Mouse (Mus musculus): ENCODE results near the gene Ephb2. TPM values are rescaled to one million over a fixed set of nuclear protein-coding genes. Genes with fewer than 3 reads are reported as not detected.

Gene Ephb2
- total RNA-seq, 1 experiment = 15.5 TPM

DNA sequence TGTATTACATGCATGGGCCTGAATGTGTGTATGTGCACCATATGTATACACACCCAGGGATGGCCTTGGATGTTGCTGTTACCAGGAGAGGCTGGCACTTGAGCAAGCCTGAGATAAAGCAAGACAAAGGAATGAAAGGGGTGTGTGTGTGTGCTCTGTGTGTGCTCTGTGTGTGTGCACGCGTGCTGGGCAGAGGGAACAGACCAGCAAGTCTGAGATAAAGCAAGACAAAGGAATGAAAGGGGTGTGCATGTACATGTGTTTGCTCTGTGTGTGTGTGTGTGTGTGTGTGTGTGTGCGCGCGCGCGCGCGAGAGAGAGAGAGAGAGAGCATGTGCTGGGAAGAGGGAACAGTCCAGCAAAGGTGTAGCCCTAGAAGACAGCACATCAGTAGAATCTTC is 125.4 kb downstream of the Ephb2 start:
- Histone ChIP-seq H3K36me3 (ENCODE audit: control insufficient read depth, insufficient read depth, low read length, poor library complexity, severe bottlenecking) (no peaks in the 10 kb centered on the region), H3K4me3 (ENCODE audit: insufficient read depth in 1 of 2, low read depth in 1 of 2, low read length in 2 of 2, poor library complexity in 1 of 2, severe bottlenecking in 1 of 2) (no peak overlapping the region), H3K9ac (ENCODE audit: insufficient read depth, low read depth, low read length, poor library complexity, severe bottlenecking) (no peak overlapping the region), H3K9me3 (ENCODE audit: control insufficient read depth, insufficient read depth, low read depth, low read length) (no peaks in the 10 kb centered on the region), H3K4me1 (ENCODE audit: control insufficient read depth in 2 of 2, insufficient read depth in 2 of 2, low read length in 2 of 2, poor library complexity in 1 of 2) (peaks cover 2% of the 10 kb centered on the region in 2 experiments; a peak in 2 of 4 replicates), H3K27ac (ENCODE audit: insufficient read depth, low read depth, low read length, poor library complexity, severe bottlenecking) (no peak overlapping the region)
- in situ Hi-C loops (cut with MboI; ENCODE audit: low sequenced_read_pairs in 2 of 2, unreplicated experiment in 2 of 2) = no loop called here
- no peak for DNase-seq (ENCODE audit: low read depth, low spot score)
- TF ChIP-seq ZC3H11A (IDR thresholded peaks at IDR 0.05; ENCODE audit: borderline replicate concordance, low read depth, low read length) (no peak), CHD2 (IDR thresholded peaks at IDR 0.05; ENCODE audit: low read depth, low read length) (no peak)

DNA sequence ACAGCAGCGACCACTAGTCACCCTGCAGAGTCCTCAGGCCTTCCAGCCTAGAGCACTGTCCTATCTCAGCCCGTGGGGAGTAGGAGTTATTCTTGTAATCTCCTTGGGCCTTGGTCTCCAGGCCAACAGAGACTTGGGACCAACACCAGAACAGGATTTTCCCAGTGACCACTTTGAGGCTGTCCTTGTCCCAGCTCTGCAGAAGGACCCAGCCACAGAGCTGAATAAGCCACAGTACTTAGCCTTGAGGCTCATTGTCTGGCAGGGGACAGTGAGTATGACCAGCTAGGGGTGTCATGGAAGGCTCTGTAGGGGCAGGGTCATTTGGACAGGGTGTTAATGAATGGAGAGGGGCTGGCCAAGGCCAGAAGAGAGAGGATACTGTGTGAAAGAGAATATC is 126.8 kb downstream of the Ephb2 start:
- Histone ChIP-seq H3K36me3 (ENCODE audit: control insufficient read depth, insufficient read depth, low read length, poor library complexity, severe bottlenecking) (no peaks in the 10 kb centered on the region), H3K9ac (ENCODE audit: insufficient read depth, low read depth, low read length, poor library complexity, severe bottlenecking) (no peak overlapping the region), H3K4me3 (ENCODE audit: insufficient read depth in 1 of 2, low read depth in 1 of 2, low read length in 2 of 2, poor library complexity in 1 of 2, severe bottlenecking in 1 of 2) (no peak overlapping the region), H3K9me3 (ENCODE audit: control insufficient read depth, insufficient read depth, low read depth, low read length) (no peaks in the 10 kb centered on the region), H3K27ac (ENCODE audit: insufficient read depth, low read depth, low read length, poor library complexity, severe bottlenecking) (no peak overlapping the region), H3K4me1 (ENCODE audit: control insufficient read depth in 2 of 2, insufficient read depth in 2 of 2, low read length in 2 of 2, poor library complexity in 1 of 2) (no peaks in the 10 kb centered on the region)
- TF ChIP-seq HCFC1 (IDR thresholded peaks at IDR 0.05; ENCODE audit: borderline replicate concordance, insufficient read depth, low read length) (no peak), MAFK (IDR thresholded peaks at IDR 0.05; ENCODE audit: insufficient read depth, low read depth, low read length) (no peak), ZC3H11A (IDR thresholded peaks at IDR 0.05; ENCODE audit: borderline replicate concordance, low read depth, low read length) (no peak), CHD2 (IDR thresholded peaks at IDR 0.05; ENCODE audit: low read depth, low read length) (no peak), ZNF384 (IDR thresholded peaks at IDR 0.05; ENCODE audit: low read depth, low read length) (no peak)
- DNase-seq (ENCODE audit: low read depth, low spot score) = no peak
- in situ Hi-C loops (cut with MboI; ENCODE audit: low sequenced_read_pairs in 2 of 2, unreplicated experiment in 2 of 2) = no loop called here

DNA sequence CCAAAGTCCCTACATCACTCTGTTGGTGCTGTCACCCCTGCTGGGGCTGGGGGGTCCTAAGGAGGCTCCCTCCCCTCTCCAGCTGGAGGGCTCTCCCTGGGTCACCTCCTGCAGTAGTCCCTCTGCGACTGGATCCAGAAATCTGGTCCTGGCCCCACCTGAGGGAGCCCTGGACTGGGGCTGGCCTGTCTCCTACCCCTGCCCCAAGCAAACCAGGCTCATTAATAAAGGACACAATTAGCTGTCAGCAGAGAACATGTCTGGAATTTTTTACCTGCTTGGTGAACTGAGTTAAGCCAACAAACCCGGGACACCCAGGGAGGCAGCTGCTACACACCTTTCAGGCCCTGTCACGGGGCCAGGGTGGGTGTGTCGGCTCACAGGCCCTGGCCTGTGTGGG is 129.1 kb downstream of the Ephb2 start:
- in situ Hi-C loops (cut with MboI; ENCODE audit: low sequenced_read_pairs in 2 of 2, unreplicated experiment in 2 of 2) = no loop called here
- H3K9ac ChIP-seq (ENCODE audit: insufficient read depth, low read depth, low read length, poor library complexity, severe bottlenecking) = no peak overlapping the region
- TF ChIP-seq ZC3H11A (IDR thresholded peaks at IDR 0.05; ENCODE audit: borderline replicate concordance, low read depth, low read length) (no peak), ZNF384 (IDR thresholded peaks at IDR 0.05; ENCODE audit: low read depth, low read length) (no peak), CHD2 (IDR thresholded peaks at IDR 0.05; ENCODE audit: low read depth, low read length) (no peak), HCFC1 (IDR thresholded peaks at IDR 0.05; ENCODE audit: borderline replicate concordance, insufficient read depth, low read length) (no peak), MAFK (IDR thresholded peaks at IDR 0.05; ENCODE audit: insufficient read depth, low read depth, low read length) (no peak)
- no peak overlapping the region for H3K27ac ChIP-seq (ENCODE audit: insufficient read depth, low read depth, low read length, poor library complexity, severe bottlenecking)
- H3K36me3 ChIP-seq (ENCODE audit: control insufficient read depth, insufficient read depth, low read length, poor library complexity, severe bottlenecking) = no peaks in the 10 kb centered on the region
- no peak overlapping the region for H3K4me3 ChIP-seq (ENCODE audit: insufficient read depth in 1 of 2, low read depth in 1 of 2, low read length in 2 of 2, poor library complexity in 1 of 2, severe bottlenecking in 1 of 2)
- H3K4me1 ChIP-seq (ENCODE audit: control insufficient read depth in 2 of 2, insufficient read depth in 2 of 2, low read length in 2 of 2, poor library complexity in 1 of 2) = peaks cover 0 to 4% of the 10 kb centered on the region in 2 experiments; a peak in 1 of 4 replicates
- no peaks in the 10 kb centered on the region for H3K9me3 ChIP-seq (ENCODE audit: control insufficient read depth, insufficient read depth, low read depth, low read length)
- no peak for DNase-seq (ENCODE audit: low read depth, low spot score)

DNA sequence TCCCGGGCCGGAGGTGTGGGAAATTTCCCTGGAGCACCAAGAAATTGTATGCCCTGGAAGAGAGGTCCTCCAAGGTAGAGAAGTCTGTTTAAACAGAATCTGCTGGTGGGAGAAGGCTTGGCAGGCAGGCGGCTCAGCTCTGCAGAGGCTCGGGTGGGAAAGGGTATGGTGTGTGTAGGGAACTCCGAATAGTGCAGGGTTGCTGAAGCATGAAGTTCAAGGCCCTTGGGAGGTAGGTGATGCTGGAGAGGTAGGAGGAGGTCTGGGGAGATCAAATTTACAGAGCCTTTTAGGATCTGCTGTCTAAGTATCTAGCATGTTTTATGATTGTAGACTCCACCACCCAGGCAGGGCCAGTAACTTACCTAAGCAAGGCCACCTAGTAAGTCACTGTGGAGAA is 130.7 kb downstream of the Ephb2 start:
- no peak overlapping the region for H3K27ac ChIP-seq (ENCODE audit: insufficient read depth, low read depth, low read length, poor library complexity, severe bottlenecking)
- no peak overlapping the region for H3K9ac ChIP-seq (ENCODE audit: insufficient read depth, low read depth, low read length, poor library complexity, severe bottlenecking)
- no peaks in the 10 kb centered on the region for H3K36me3 ChIP-seq (ENCODE audit: control insufficient read depth, insufficient read depth, low read length, poor library complexity, severe bottlenecking)
- no peaks in the 10 kb centered on the region for H3K9me3 ChIP-seq (ENCODE audit: control insufficient read depth, insufficient read depth, low read depth, low read length)
- H3K4me1 ChIP-seq (ENCODE audit: control insufficient read depth in 2 of 2, insufficient read depth in 2 of 2, low read length in 2 of 2, poor library complexity in 1 of 2) = peaks cover 0 to 4% of the 10 kb centered on the region in 2 experiments; a peak in 1 of 4 replicates
- in situ Hi-C loops (cut with MboI; ENCODE audit: low sequenced_read_pairs in 2 of 2, unreplicated experiment in 2 of 2) = no loop called here
- DNase-seq (ENCODE audit: low read depth, low spot score) = no peak
- TF ChIP-seq ZC3H11A (IDR thresholded peaks at IDR 0.05; ENCODE audit: borderline replicate concordance, low read depth, low read length) (no peak), HCFC1 (IDR thresholded peaks at IDR 0.05; ENCODE audit: borderline replicate concordance, insufficient read depth, low read length) (no peak), CHD2 (IDR thresholded peaks at IDR 0.05; ENCODE audit: low read depth, low read length) (no peak), ZNF384 (IDR thresholded peaks at IDR 0.05; ENCODE audit: low read depth, low read length) (no peak)
- no peak overlapping the region for H3K4me3 ChIP-seq (ENCODE audit: insufficient read depth in 1 of 2, low read depth in 1 of 2, low read length in 2 of 2, poor library complexity in 1 of 2, severe bottlenecking in 1 of 2)

- TF ChIP-seq HCFC1 (IDR thresholded peaks at IDR 0.05; ENCODE audit: borderline replicate concordance, insufficient read depth, low read length) (no peak), ZNF384 (IDR thresholded peaks at IDR 0.05; ENCODE audit: low read depth, low read length) (no peak), CHD2 (IDR thresholded peaks at IDR 0.05; ENCODE audit: low read depth, low read length) (no peak), ZC3H11A (IDR thresholded peaks at IDR 0.05; ENCODE audit: borderline replicate concordance, low read depth, low read length) (no peak), MAFK (IDR thresholded peaks at IDR 0.05; ENCODE audit: insufficient read depth, low read depth, low read length) (no peak)
- in situ Hi-C loops (cut with MboI; ENCODE audit: low sequenced_read_pairs in 2 of 2, unreplicated experiment in 2 of 2) = no loop called here
- Histone ChIP-seq H3K9me3 (ENCODE audit: control insufficient read depth, insufficient read depth, low read depth, low read length) (no peaks in the 10 kb centered on the region), H3K9ac (ENCODE audit: insufficient read depth, low read depth, low read length, poor library complexity, severe bottlenecking) (no peak overlapping the region), H3K4me1 (ENCODE audit: control insufficient read depth in 2 of 2, insufficient read depth in 2 of 2, low read length in 2 of 2, poor library complexity in 1 of 2) (peaks cover 0 to 4% of the 10 kb centered on the region in 2 experiments; a peak in 1 of 4 replicates), H3K4me3 (ENCODE audit: insufficient read depth in 1 of 2, low read depth in 1 of 2, low read length in 2 of 2, poor library complexity in 1 of 2, severe bottlenecking in 1 of 2) (no peak overlapping the region), H3K36me3 (ENCODE audit: control insufficient read depth, insufficient read depth, low read length, poor library complexity, severe bottlenecking) (no peaks in the 10 kb centered on the region), H3K27ac (ENCODE audit: insufficient read depth, low read depth, low read length, poor library complexity, severe bottlenecking) (no peak overlapping the region)
- DNase-seq (ENCODE audit: low read depth, low spot score) = no peak
Measured at GRCm38 (mm10) chr4:136704551-136704950, 131.2 kb downstream of the Ephb2 start.

All from ES-E14 (cell line).